Mouse (Mus musculus) bone marrow, adult 2 months (tissue): ENCODE measurements around the gene Gtpbp3. TPM values are rescaled to one million over a fixed set of nuclear protein-coding genes. Genes with fewer than 3 reads are reported as not detected.

Source experiments
- H3K27ac ChIP-seq: fragments of 200-500 bp; 2 replicates; pipeline ENCODE4 v1.5.1; 2012; ENCODE audit warnings: low read depth, mild to moderate bottlenecking, control low read depth, inconsistent platforms, low read length; ENCODE audit not compliant: control insufficient read depth, poor library complexity, insufficient read depth
- H3K4me1 ChIP-seq: fragments of 200-500 bp; 2 replicates; pipeline ENCODE4 v1.6.1; 2011; ENCODE audit warnings: low read length; ENCODE audit not compliant: control insufficient read depth, insufficient read depth
- H3K4me3 ChIP-seq: fragments of 200-500 bp; replicated peaks from 2 replicates; pipeline ENCODE3; 2011; ENCODE audit warnings: mild to moderate bottlenecking, low read depth, low read length, control low read depth; ENCODE audit not compliant: control insufficient read depth
- CTCF ChIP-seq: fragments of 200-500 bp; IDR thresholded peaks from 2 replicates; pipeline ENCODE4 v1.5.1; 2011; ENCODE audit warnings: low read length, control low read depth; ENCODE audit not compliant: control insufficient read depth, insufficient read depth
- POLR2A ChIP-seq: fragments of 200-500 bp; IDR thresholded peaks from 2 replicates; pipeline ENCODE4 v1.6.1; 2011; ENCODE audit warnings: low read depth, mild to moderate bottlenecking, control low read depth, low read length, borderline replicate concordance; ENCODE audit not compliant: control insufficient read depth
- WGBS: fragments of 180-500 bp; shearing (Covaris S2); methylation state at CpG from one replicate; pipeline ENCODE4 v1.1.7; 2018; 5-methylcytosine and 5-hydroxymethylcytosine counted together
- polyA plus RNA-seq: library from polyadenylated mRNA; stranded (reverse); fragments of >200 nt; gene quantifications from 2 replicates; pipeline ENCODE4 v1.2.4, GENCODE M21; 2011; ENCODE audit warnings: low replicate concordance; ENCODE audit not compliant: missing spikeins, insufficient read depth, insufficient read length

Gtpbp3 gene
- polyA plus RNA-seq, 1 experiment, result 7.9 TPM

- no peak for TF ChIP-seq CTCF
- no peak for TF ChIP-seq POLR2A
- H3K27ac ChIP-seq, result no peak overlapping the region
- H3K4me1 ChIP-seq, result peaks cover 3% of the 10 kb centered on the region
- 73% methylated on average over 8 of the region's 8 CpGs for WGBS
- H3K4me3 ChIP-seq, result no peak overlapping the region
Observed at GRCm38 (mm10) chr8:71483932-71484331, 4.0 kb upstream of the Gtpbp3 start.

GRCm38 (mm10) chr8:71484736-71485135 lies 3.2 kb upstream of the Gtpbp3 start:
- no peak overlapping the region for H3K27ac ChIP-seq
- H3K4me1 ChIP-seq, result peaks cover 3% of the 10 kb centered on the region
- 93% methylated on average over 19 of the region's 19 CpGs for WGBS
- no peak for TF ChIP-seq POLR2A
- no peak for TF ChIP-seq CTCF
- no peak overlapping the region for H3K4me3 ChIP-seq

- H3K4me1 ChIP-seq, result peaks cover 3% of the 10 kb centered on the region
- 5% methylated on average over 58 of the region's 58 CpGs for WGBS
- H3K4me3 ChIP-seq, result peak within 1 kb of the TSS; percentile 62
- TF ChIP-seq POLR2A (0 out of 2 replicates have a peak, but pooled peaks have one; percentile 0), CTCF (no peak)
- peak within 1 kb of the TSS; percentile 39 for H3K27ac ChIP-seq
Observed at GRCm38 (mm10) chr8:71485142-71486135, 2.5 kb upstream of the Gtpbp3 start, which contains the start of gene Ano8. Gene Ano8 (minus strand): TSS chr8:71485963.

DNA sequence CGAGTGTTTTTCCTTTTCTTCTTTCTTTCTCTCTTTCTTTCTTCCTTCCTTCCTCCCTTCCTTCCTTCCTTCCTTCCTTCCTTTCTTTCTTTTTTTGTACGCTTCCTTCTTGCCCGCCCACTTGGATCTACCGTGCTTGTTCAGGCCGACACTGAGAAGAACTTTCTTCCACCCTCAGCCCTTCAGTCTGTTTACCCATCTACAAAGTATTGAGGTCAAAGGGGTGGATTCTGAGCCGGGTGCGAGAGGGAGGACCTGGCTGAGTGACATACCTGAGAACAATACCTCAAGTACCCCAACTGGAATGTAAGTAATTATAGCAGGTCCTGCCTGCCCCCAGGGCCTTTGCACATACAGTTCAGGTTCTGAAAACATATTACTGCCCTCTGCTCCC lies 1.8 kb upstream of the Gtpbp3 start:
- no peak overlapping the region for H3K27ac ChIP-seq
- 15% methylated on average over 7 of the region's 7 CpGs for WGBS
- TF ChIP-seq POLR2A, result no peak
- H3K4me1 ChIP-seq, result peaks cover 3% of the 10 kb centered on the region
- no peak overlapping the region for H3K4me3 ChIP-seq

- H3K27ac ChIP-seq, result peak overlapping the region; percentile 69; the same call in 1 of the 2 replicates
- WGBS, result under 1% methylated on average over 22 of the region's 22 CpGs
- H3K4me1 ChIP-seq, result peaks cover 3% of the 10 kb centered on the region
- H3K4me3 ChIP-seq, result peak overlapping the region; percentile 85
- TF ChIP-seq POLR2A, result no peak
Observed at GRCm38 (mm10) chr8:71488454-71488853, 551 bp downstream of the Gtpbp3 start.

DNA sequence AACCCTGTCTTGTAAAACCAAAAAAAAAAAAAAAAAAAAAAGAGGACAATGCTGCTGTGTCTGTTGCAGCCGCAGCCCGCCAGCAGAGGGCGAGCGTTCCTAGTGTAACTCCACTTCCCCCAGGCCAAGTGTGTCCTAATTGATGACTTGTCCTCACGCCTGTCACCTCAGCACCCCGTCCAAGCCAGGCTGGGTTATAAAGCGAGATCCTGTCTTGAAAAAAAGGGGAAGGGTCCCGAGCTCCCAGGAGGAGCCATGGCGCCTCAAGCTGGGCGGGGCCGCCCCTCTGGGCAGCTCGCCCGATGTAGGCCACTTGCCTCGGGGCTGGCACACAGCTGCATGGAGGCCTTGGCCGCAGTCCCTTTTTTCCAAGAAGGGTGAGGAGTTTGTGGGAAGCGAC lies 7.1 kb downstream of the Gtpbp3 start:
- Histone ChIP-seq H3K4me3 (no peak overlapping the region), H3K4me1 (no peaks in the 10 kb centered on the region), H3K27ac (no peak overlapping the region)
- TF ChIP-seq POLR2A, result 0 out of 2 replicates have a peak, but pooled peaks have one; percentile 27
- TF ChIP-seq CTCF, result peak; percentile 82
- 29% methylated on average over 16 of the region's 16 CpGs for WGBS

DNA sequence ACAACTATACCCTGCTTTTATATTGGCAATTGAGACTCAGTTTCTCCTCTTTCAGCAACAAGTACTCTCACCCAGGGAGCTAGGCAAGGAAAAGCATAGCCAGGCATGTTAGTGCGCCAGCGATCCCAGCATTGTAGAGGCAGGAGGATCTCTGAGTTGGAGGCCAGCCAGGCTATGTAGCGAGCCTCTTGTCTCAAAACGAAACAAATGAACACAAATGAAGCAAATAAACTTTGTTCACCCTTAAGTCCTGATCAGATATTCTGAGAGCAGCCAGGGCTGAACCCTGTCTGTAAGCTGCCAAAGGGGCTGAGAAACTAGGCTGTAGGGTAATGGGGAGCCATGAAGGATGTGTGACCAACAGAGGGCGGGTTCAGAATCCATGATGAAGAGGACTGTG lies 7.9 kb downstream of the Gtpbp3 start:
- TF ChIP-seq CTCF (no peak), POLR2A (no peak)
- 83% methylated on average over 5 of the region's 5 CpGs for WGBS
- H3K4me1 ChIP-seq, result no peaks in the 10 kb centered on the region
- H3K27ac ChIP-seq, result no peak overlapping the region
- no peak overlapping the region for H3K4me3 ChIP-seq

GRCm38 (mm10) chr8:71496481-71496880 lies 8.6 kb downstream of the Gtpbp3 start:
- no peak overlapping the region for H3K27ac ChIP-seq
- WGBS, result 67% methylated on average over 11 of the region's 11 CpGs
- no peak for TF ChIP-seq POLR2A
- TF ChIP-seq CTCF, result no peak
- H3K4me1 ChIP-seq, result no peaks in the 10 kb centered on the region
- no peak overlapping the region for H3K4me3 ChIP-seq
